Mouse (Mus musculus) inflammation-experienced regulatory T-cells (primary cell): Measurements from ENCODE around the gene Insc. TPM values are rescaled to one million over a fixed set of nuclear protein-coding genes. Genes with fewer than 3 reads are reported as not detected.

ENCODE experiments used
- polyA plus RNA-seq, 2 experiments: library from polyadenylated mRNA; unstranded; fragments of 100-300 nt; shearing (Covaris generic); gene quantifications; one replicate each; pipeline ENCODE4 v1.2.1; 2017

Insc gene
- polyA plus RNA-seq, result 1 to 10 TPM in 1 of 2 experiments, under 1 TPM in 1; 0.64 to 1.9 TPM

DNA sequence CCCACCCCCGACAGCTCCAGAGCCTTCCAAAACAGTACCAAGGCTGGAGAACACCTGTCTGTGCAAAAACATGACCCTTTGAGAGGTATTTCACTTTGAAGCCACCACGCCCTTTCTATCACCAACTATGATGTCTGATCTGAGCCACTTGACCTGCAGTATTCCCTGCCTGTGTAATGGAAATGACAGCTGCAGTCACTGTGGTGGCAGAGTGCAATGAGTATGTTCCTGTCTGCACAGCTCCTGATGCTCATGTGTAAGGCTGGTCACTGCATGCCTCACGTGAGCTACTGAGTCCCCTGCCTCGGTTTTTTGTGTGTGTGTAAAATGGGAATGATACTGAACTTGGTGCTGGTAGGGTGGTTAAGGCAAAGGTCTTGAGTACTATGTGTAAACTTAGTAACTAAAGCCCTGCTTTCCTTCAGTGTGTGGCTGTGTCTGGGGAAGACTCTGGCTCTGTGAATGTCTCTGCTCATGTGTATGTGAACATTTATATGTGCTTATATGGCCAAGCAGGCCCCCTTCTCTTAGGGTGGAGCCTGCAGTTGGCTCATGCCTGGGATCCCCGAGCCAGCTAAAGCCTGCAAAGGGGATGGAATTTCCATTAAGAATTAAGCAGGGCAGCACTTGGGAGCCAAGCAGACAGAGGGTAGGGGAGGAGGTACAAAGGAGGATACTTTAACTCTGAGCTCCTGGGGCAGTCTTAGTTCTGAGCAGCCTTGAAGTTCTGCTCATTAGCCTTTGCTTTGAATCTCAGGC lies at the start of gene Insc:
Gene Insc, plus strand, starts transcription at position 673 of the 759 bp plus-strand sequence.

DNA sequence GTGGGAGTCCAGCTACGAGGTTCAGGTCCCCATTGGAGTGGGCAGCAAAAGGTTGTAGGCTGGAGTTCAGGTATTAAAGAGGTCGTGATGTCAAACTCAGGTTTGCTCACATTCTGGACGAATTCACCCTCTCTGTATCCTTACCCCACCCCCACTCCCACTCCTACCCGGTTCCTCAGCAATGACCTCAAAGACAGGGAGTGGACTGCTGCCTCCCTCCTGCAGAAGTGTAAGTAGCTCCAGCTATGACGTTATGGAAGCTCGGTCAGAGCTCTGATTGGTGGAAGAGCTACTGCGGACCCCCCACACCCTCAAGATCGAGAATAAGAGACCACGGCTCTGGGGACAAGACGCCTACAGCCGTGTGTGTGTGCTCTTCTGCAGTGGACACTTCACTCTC lies 25.2 kb upstream of the Insc start, which contains the start of gene Calcb:
Gene Calcb, plus strand, starts transcription at position 344 of the 400 bp plus-strand sequence.

Other genes starting within 250 kb of the Insc start
- 1 to 10 TPM in 1 of 2 experiments, under 1 TPM in 1; 0.68 to 2.5 TPM for gene Cyp2r1, start 180.7 kb upstream of the Insc start, polyA plus RNA-seq
- gene Calca, start 107.3 kb upstream of the Insc start, polyA plus RNA-seq, result under 1 TPM in 1 of 2 experiments, not detected in 1; 0.81 TPM
- gene Calcb, start 25.1 kb upstream of the Insc start, polyA plus RNA-seq, result not detected